ENCODE assay signal across 32 mouse cellular contexts in genomic region chr16:33085666-33086065, GRCm38 (mm10). TPM values are rescaled to one million over a fixed set of nuclear protein-coding genes. Genes with fewer than 3 reads are reported as not detected.
A peak's percentile ranks its signal among the peaks of the same experiment; 100 is the strongest.
DNase-seq lines count a peak whose midpoint lies in the region; ATAC-seq and TF ChIP-seq lines count a peak whose summit lies in the region.
"Had no signal": no experiment of that assay in that cellular context is flagged by ENCODE, and none has a peak within 500 bp of the region (broad histone marks: within the 10 kb centered on the region; RNA-seq: fewer than 3 reads in every experiment).

No protein-coding gene starts in this region.

- H3K4me2 ChIP-seq in neural tube, embryonic 15.5 days: no peak overlapping the region
- H3K4me2 ChIP-seq: embryonic facial prominence, embryonic 12.5 days; heart, embryonic 11.5 days; hindbrain, embryonic 12.5 days; kidney, embryonic 15.5 days; limb, embryonic 13.5 days; liver, embryonic 13.5 days; midbrain, embryonic 12.5 days; neural tube, embryonic 12.5 days had no signal

- TF ChIP-seq POLR2A in testis, adult 2 months (IDR thresholded peaks at IDR 0.05; ENCODE audit: control insufficient read depth, low read depth, low read length): no peak

- 82% methylated on average over 8 of the region's 8 CpGs for WGBS in neural tube, embryonic 15.5 days

- H3K9me3 ChIP-seq in neural tube, embryonic 15.5 days (replicated peaks): no peaks in the 10 kb centered on the region
- H3K9me3 ChIP-seq: embryonic facial prominence, embryonic 12.5 days; forebrain, embryonic 10.5 days; hindbrain, embryonic 12.5 days; kidney, embryonic 15.5 days; limb, embryonic 13.5 days; liver, embryonic 13.5 days; megakaryocyte, embryonic 14.5 days; midbrain, embryonic 12.5 days; neural tube, embryonic 12.5 days had no signal

- peaks cover 2% of the 10 kb centered on the region for H3K36me3 ChIP-seq in testis, adult 2 months (ENCODE audit: control insufficient read depth, insufficient read depth, low read length)
- peaks cover 31% of the 10 kb centered on the region for H3K36me3 ChIP-seq in neural tube, embryonic 15.5 days

- H3K27me3 ChIP-seq in testis, adult 2 months (ENCODE audit: control insufficient read depth, insufficient read depth, low read length): no peaks in the 10 kb centered on the region
- no peaks in the 10 kb centered on the region for H3K27me3 ChIP-seq in neural tube, embryonic 15.5 days (replicated peaks)
- H3K27me3 ChIP-seq: embryonic facial prominence, embryonic 12.5 days; hindbrain, embryonic 12.5 days; kidney, embryonic 15.5 days; limb, embryonic 13.5 days; liver, embryonic 13.5 days; megakaryocyte, embryonic 14.5 days; midbrain, embryonic 12.5 days; neural tube, embryonic 12.5 days had no signal

- TF ChIP-seq CTCF in testis, adult 2 months (IDR thresholded peaks at IDR 0.05; ENCODE audit: control insufficient read depth, insufficient read depth, insufficient replicate concordance, low read depth, low read length): no peak

- peak; percentile 71 for DNase-seq in heart, adult 11 months
- no peak for DNase-seq in heart, adult 9 months (ENCODE audit: low spot score in 2 of 2)
- DNase-seq in testis, postnatal 10 days (ENCODE audit: low spot score): no peak
- DNase-seq in adrenal gland, postnatal 14 days: peak; percentile 88
- peak; percentile 77 for DNase-seq in testis, postnatal 14 days (ENCODE audit: low spot score)
- no peak for DNase-seq in cerebellum, adult 18-20 months
- DNase-seq: cerebellum, adult 9-11 months; embryo, embryonic 11 days; forebrain, postnatal 0 days; gastrocnemius, postnatal 10 days; heart, postnatal 36 days; liver, embryonic 13.5 days; lung, adult 18-20 months; lung, postnatal 4 days; retina, postnatal 1 day; spleen, adult 18-20 months had no signal

- H3K4me1 ChIP-seq in testis, adult 2 months (ENCODE audit: control insufficient read depth, insufficient read depth, low read length): no peaks in the 10 kb centered on the region
- H3K4me1 ChIP-seq in neural tube, embryonic 15.5 days: no peaks in the 10 kb centered on the region
- H3K4me1 ChIP-seq: embryonic facial prominence, embryonic 12.5 days; forebrain, embryonic 10.5 days; hindbrain, embryonic 12.5 days; kidney, embryonic 15.5 days; limb, embryonic 13.5 days; liver, embryonic 13.5 days; midbrain, embryonic 12.5 days; neural tube, embryonic 12.5 days had no signal

- no peak overlapping the region for H3K9ac ChIP-seq in neural tube, embryonic 15.5 days (replicated peaks)
- H3K9ac ChIP-seq: embryonic facial prominence, embryonic 12.5 days; forebrain, postnatal 0 days; hindbrain, embryonic 12.5 days; kidney, embryonic 15.5 days; limb, embryonic 13.5 days; liver, embryonic 13.5 days; midbrain, embryonic 12.5 days; neural tube, embryonic 12.5 days had no signal

- no peak overlapping the region for H3K4me3 ChIP-seq in testis, adult 2 months (ENCODE audit: control insufficient read depth, low read depth, low read length)
- H3K4me3 ChIP-seq in neural tube, embryonic 15.5 days (replicated peaks): no peak overlapping the region
- H3K4me3 ChIP-seq: embryonic facial prominence, embryonic 12.5 days; forebrain, embryonic 10.5 days; hindbrain, embryonic 12.5 days; kidney, embryonic 15.5 days; layer of hippocampus, adult 2 months; limb, embryonic 13.5 days; liver, embryonic 13.5 days; megakaryocyte, embryonic 14.5 days; midbrain, embryonic 12.5 days; myocyte; neural tube, embryonic 12.5 days had no signal

- peak overlapping the region; percentile 67 for H3K27ac ChIP-seq in testis, adult 2 months (ENCODE audit: control insufficient read depth, insufficient read depth, low read depth, low read length)
- H3K27ac ChIP-seq in neural tube, embryonic 15.5 days (replicated peaks): no peak overlapping the region
- H3K27ac ChIP-seq: embryonic facial prominence, embryonic 12.5 days; forebrain, embryonic 10.5 days; hindbrain, embryonic 12.5 days; kidney, embryonic 15.5 days; layer of hippocampus, adult 2 months; limb, embryonic 13.5 days; liver, embryonic 13.5 days; midbrain, embryonic 12.5 days; neural tube, embryonic 12.5 days; stomach, postnatal 0 days had no signal

- ATAC-seq in neural tube, embryonic 15.5 days (ENCODE audit: low FRiP score): no peak
- ATAC-seq: forebrain, postnatal 0 days; intestine, embryonic 16.5 days; lung, postnatal 0 days had no signal

RNA-seq across cellular contexts. Expression of gene Lmln, which starts 23.3 kb away (rescaled TPM):
- polyA plus RNA-seq in testis, adult 2 months (2012; rRNA removed): 7.3 and 10.8 TPM in 2 replicates
- total RNA-seq in adrenal gland, postnatal 14 days (2021): 8.4 and 11.0 TPM in 2 replicates
- 2.6 and 5.1 TPM in 2 replicates for polyA plus RNA-seq in neural tube, embryonic 15.5 days (2015; fragmentation: Nextera tagmentation; extraction: Ambion mirVana)

RNA-seq across cellular contexts. Expression of gene Rpl35a, which starts 29.4 kb away (rescaled TPM):
- polyA plus RNA-seq in testis, adult 2 months (2012; rRNA removed): 267 and 293 TPM in 2 replicates
- total RNA-seq in adrenal gland, postnatal 14 days (2021): 526 and 608 TPM in 2 replicates
- polyA plus RNA-seq in neural tube, embryonic 15.5 days (2015; fragmentation: Nextera tagmentation; extraction: Ambion mirVana): 514 and 554 TPM in 2 replicates

RNA-seq across cellular contexts. Expression of gene Iqcg, which starts 29.6 kb away (rescaled TPM):
- polyA plus RNA-seq in testis, adult 2 months (2012; rRNA removed): 21.8 and 22.8 TPM in 2 replicates
- total RNA-seq in adrenal gland, postnatal 14 days (2021): 1.1 and 2.3 TPM in 2 replicates
- 5.0 and 5.4 TPM in 2 replicates for polyA plus RNA-seq in neural tube, embryonic 15.5 days (2015; fragmentation: Nextera tagmentation; extraction: Ambion mirVana)

Comparison
In these comparisons a context has a peak if more than half of its experiments do, and no peak if none do; other contexts are left out.
1. DNase-seq: peak in heart, adult 11 months (single experiment), adrenal gland, postnatal 14 days (single experiment) and testis, postnatal 14 days (single experiment); none in heart, adult 9 months (0 of 2), testis, postnatal 10 days (single experiment) and cerebellum, adult 18-20 months (0 of 2).